Mouse (Mus musculus) limb, embryonic 13.5 days (tissue): ENCODE data around the gene Phrf1. TPM values are rescaled to one million over a fixed set of nuclear protein-coding genes. Genes with fewer than 3 reads are reported as not detected.

Source experiments
- ATAC-seq: fragments of 200-750 bp; cut with Nextera tagmentation; 2 replicates; pipeline ENCODE4 v1.8.0; 2017; ENCODE audit warnings: low read depth, moderate number of reproducible peaks, moderate TSS enrichment; ENCODE audit not compliant: low FRiP score
- H3K27ac ChIP-seq: fragments of 300-500 bp; sonication (generic); 2 replicates; pipeline ENCODE4 v1.5.1; 2015; ENCODE audit warnings: inconsistent platforms, mild to moderate bottlenecking, moderate library complexity
- H3K27me3 ChIP-seq: fragments of 300-500 bp; sonication (generic); 2 replicates; pipeline ENCODE4 v1.6.1; 2015; ENCODE audit warnings: mild to moderate bottlenecking, inconsistent platforms
- H3K36me3 ChIP-seq: fragments of 300-500 bp; sonication (generic); 2 replicates; pipeline ENCODE4 v1.6.1; 2015; ENCODE audit warnings: inconsistent platforms, mild to moderate bottlenecking, moderate library complexity
- H3K4me1 ChIP-seq: fragments of 300-500 bp; sonication (generic); 2 replicates; pipeline ENCODE4 v1.6.1; 2015; ENCODE audit warnings: inconsistent platforms
- H3K4me2 ChIP-seq: fragments of 300-500 bp; sonication (generic); replicated peaks from 2 replicates; pipeline ENCODE4 v1.6.1; 2015; ENCODE audit warnings: inconsistent platforms, mild to moderate bottlenecking, moderate library complexity
- H3K4me3 ChIP-seq: fragments of 300-500 bp; sonication (generic); 2 replicates; pipeline ENCODE4 v1.5.1; 2015; ENCODE audit warnings: moderate library complexity, mild to moderate bottlenecking, inconsistent platforms
- H3K9ac ChIP-seq: fragments of 300-500 bp; sonication (generic); 2 replicates; pipeline ENCODE4 v1.6.1; 2015; ENCODE audit warnings: mild to moderate bottlenecking, inconsistent platforms
- H3K9me3 ChIP-seq: fragments of 300-500 bp; sonication (generic); 2 replicates; pipeline ENCODE4 v1.6.1; 2016; ENCODE audit warnings: inconsistent platforms
- WGBS: fragments of 180-500 bp; shearing (Covaris S2); methylation state at CpG from one replicate; pipeline ENCODE4 v1.1.7; 2015; 5-methylcytosine and 5-hydroxymethylcytosine counted together
- polyA plus RNA-seq: library from polyadenylated mRNA; unstranded; fragments of >200 nt; fragmentation: Nextera tagmentation; extraction: Ambion mirVana; gene quantifications from 2 replicates; pipeline ENCODE4 v1.2.1, GENCODE M21; 2015

Gene Phrf1
- polyA plus RNA-seq, 1 experiment from 2014 or later = 87.2 TPM

GRCm38 (mm10) chr7:141281442-141281841 is 52.9 kb downstream of the Phrf1 start:
- 59% methylated on average over 6 of the region's 6 CpGs for WGBS
- ATAC-seq = no peak

GRCm38 (mm10) chr7:141282756-141283155 is 54.2 kb downstream of the Phrf1 start:
- H3K27ac ChIP-seq = no peak overlapping the region
- no peak for ATAC-seq
- H3K9ac ChIP-seq = no peak overlapping the region
- peaks cover 10% of the 10 kb centered on the region for H3K4me1 ChIP-seq
- H3K4me3 ChIP-seq = no peak overlapping the region
- 86% methylated on average over 4 of the region's 4 CpGs for WGBS
- H3K27me3 ChIP-seq = 0 out of 2 replicates have a peak, but pooled peaks cover 7% of the 10 kb centered on the region
- H3K4me2 ChIP-seq = no peak overlapping the region
- H3K36me3 ChIP-seq = no peaks in the 10 kb centered on the region
- H3K9me3 ChIP-seq = no peaks in the 10 kb centered on the region

More at GRCm38 (mm10) chr7:141281442-141281841, 52.9 kb downstream of the Phrf1 start:
- Histone ChIP-seq H3K4me3 (no peak overlapping the region), H3K36me3 (no peaks in the 10 kb centered on the region), H3K9me3 (no peaks in the 10 kb centered on the region), H3K27me3 (0 out of 2 replicates have a peak, but pooled peaks cover 7% of the 10 kb centered on the region), H3K4me2 (no peak overlapping the region), H3K4me1 (peaks cover 10% of the 10 kb centered on the region), H3K9ac (no peak overlapping the region), H3K27ac (no peak overlapping the region)

- no peak for ATAC-seq
- Histone ChIP-seq H3K4me2 (no peak overlapping the region), H3K4me3 (no peak overlapping the region), H3K9me3 (no peaks in the 10 kb centered on the region), H3K36me3 (no peaks in the 10 kb centered on the region), H3K9ac (no peak overlapping the region; the same call in 1 of the 2 replicates), H3K27ac (no peak overlapping the region), H3K27me3 (peaks cover 26% of the 10 kb centered on the region), H3K4me1 (peaks cover 15% of the 10 kb centered on the region)
- WGBS = 81% methylated on average over 3 of the region's 3 CpGs
These were observed 59.5 kb downstream of the Phrf1 start for GRCm38 (mm10) chr7:141288042-141288441.

- Histone ChIP-seq H3K27me3 (peaks cover 62% of the 10 kb centered on the region), H3K4me3 (peak within 1 kb of the TSS; percentile 63), H3K9ac (peak within 1 kb of the TSS; percentile 73), H3K4me1 (peaks cover 29% of the 10 kb centered on the region), H3K27ac (no peak within 1 kb of the TSS), H3K9me3 (no peaks in the 10 kb centered on the region), H3K36me3 (peaks cover 10% of the 10 kb centered on the region), H3K4me2 (peak within 1 kb of the TSS; percentile 96)
- ATAC-seq = peak; percentile 58; the same call in 1 of the 2 replicates
- 1% methylated on average over 46 of the region's 46 CpGs for WGBS
These were observed 63.5 kb downstream of the Phrf1 start, which contains the start of gene Drd4 for GRCm38 (mm10) chr7:141291921-141292582. Gene Drd4 (plus strand): TSS chr7:141292006.

- Histone ChIP-seq H3K36me3 (peaks cover 18% of the 10 kb centered on the region), H3K9me3 (no peaks in the 10 kb centered on the region), H3K27me3 (peaks cover 62% of the 10 kb centered on the region), H3K27ac (no peak overlapping the region), H3K4me3 (peak overlapping the region; percentile 63), H3K4me1 (peaks cover 29% of the 10 kb centered on the region), H3K4me2 (peak overlapping the region; percentile 96), H3K9ac (peak overlapping the region; percentile 73; the same call in 1 of the 2 replicates)
- no peak for ATAC-seq
- WGBS = 44% methylated on average over 15 of the region's 15 CpGs
These were observed 64.2 kb downstream of the Phrf1 start for GRCm38 (mm10) chr7:141292583-141293388.

- Histone ChIP-seq H3K4me3 (peak overlapping the region; percentile 46), H3K27me3 (peaks cover 62% of the 10 kb centered on the region), H3K4me2 (peak overlapping the region; percentile 81), H3K36me3 (peaks cover 25% of the 10 kb centered on the region), H3K27ac (no peak overlapping the region), H3K9ac (peak overlapping the region; percentile 67), H3K9me3 (no peaks in the 10 kb centered on the region), H3K4me1 (peaks cover 29% of the 10 kb centered on the region)
- ATAC-seq = 0 out of 2 replicates have a peak, but pooled peaks have one; percentile 18
- WGBS = 1% methylated on average over 53 of the region's 53 CpGs
These were observed 65.4 kb downstream of the Phrf1 start for GRCm38 (mm10) chr7:141293852-141294471.

GRCm38 (mm10) chr7:141294479-141294878 is 65.9 kb downstream of the Phrf1 start:
- Histone ChIP-seq H3K9me3 (no peaks in the 10 kb centered on the region), H3K27ac (no peak overlapping the region), H3K9ac (peak overlapping the region; percentile 67), H3K4me1 (peaks cover 29% of the 10 kb centered on the region), H3K36me3 (peaks cover 31% of the 10 kb centered on the region), H3K4me2 (peak overlapping the region; percentile 81), H3K27me3 (peaks cover 62% of the 10 kb centered on the region), H3K4me3 (peak overlapping the region; percentile 46)
- ATAC-seq = no peak
- 7% methylated on average over 22 of the region's 22 CpGs for WGBS

- WGBS = 84% methylated on average over 3 of the region's 3 CpGs
- no peak for ATAC-seq
- H3K9me3 ChIP-seq = no peaks in the 10 kb centered on the region
These were observed 69.5 kb downstream of the Phrf1 start for GRCm38 (mm10) chr7:141297926-141298650.

GRCm38 (mm10) chr7:141299175-141299574 is 70.6 kb downstream of the Phrf1 start:
- H3K27me3 ChIP-seq = peaks cover 24% of the 10 kb centered on the region
- H3K27ac ChIP-seq = no peak overlapping the region
- H3K9me3 ChIP-seq = no peaks in the 10 kb centered on the region
- H3K36me3 ChIP-seq = peaks cover 76% of the 10 kb centered on the region
- H3K4me3 ChIP-seq = no peak overlapping the region
- no peak overlapping the region for H3K9ac ChIP-seq
- peaks cover 5% of the 10 kb centered on the region for H3K4me1 ChIP-seq
- no peak for ATAC-seq
- H3K4me2 ChIP-seq = no peak overlapping the region
- WGBS = 95% methylated on average over 8 of the region's 8 CpGs

More at GRCm38 (mm10) chr7:141297926-141298650, 69.5 kb downstream of the Phrf1 start:
- no peak overlapping the region for H3K9ac ChIP-seq
- peaks cover 14% of the 10 kb centered on the region for H3K4me1 ChIP-seq
- H3K4me3 ChIP-seq = no peak overlapping the region
- H3K27me3 ChIP-seq = peaks cover 35% of the 10 kb centered on the region
- peaks cover 65% of the 10 kb centered on the region for H3K36me3 ChIP-seq
- H3K27ac ChIP-seq = no peak overlapping the region
- H3K4me2 ChIP-seq = no peak overlapping the region

- Histone ChIP-seq H3K27ac (no peak overlapping the region), H3K27me3 (peaks cover 2% of the 10 kb centered on the region), H3K4me2 (no peak overlapping the region), H3K9me3 (no peaks in the 10 kb centered on the region), H3K4me3 (no peak overlapping the region), H3K4me1 (no peaks in the 10 kb centered on the region), H3K36me3 (peaks cover 94% of the 10 kb centered on the region), H3K9ac (no peak overlapping the region)
- WGBS = 95% methylated on average over 9 of the region's 9 CpGs
- no peak for ATAC-seq
These were observed 72.8 kb downstream of the Phrf1 start for GRCm38 (mm10) chr7:141301386-141301785.

GRCm38 (mm10) chr7:141302702-141303268 is 74.2 kb downstream of the Phrf1 start:
- H3K36me3 ChIP-seq = peaks cover 93% of the 10 kb centered on the region
- 77% methylated on average over 1 of the region's 1 CpGs for WGBS
- ATAC-seq = no peak

More at GRCm38 (mm10) chr7:141302702-141303268, 74.2 kb downstream of the Phrf1 start:
- no peak overlapping the region for H3K27ac ChIP-seq
- no peaks in the 10 kb centered on the region for H3K27me3 ChIP-seq
- no peak overlapping the region for H3K4me2 ChIP-seq
- H3K9me3 ChIP-seq = no peaks in the 10 kb centered on the region
- H3K9ac ChIP-seq = no peak overlapping the region
- no peak overlapping the region for H3K4me3 ChIP-seq
- no peaks in the 10 kb centered on the region for H3K4me1 ChIP-seq
